Mouse (Mus musculus) G1E (cell line): ENCODE results near the gene Gng13.

ENCODE experiments used
- CTCF ChIP-seq: IDR thresholded peaks from 2 replicates; pipeline ENCODE4 v1.5.1; 2012; ENCODE audit warnings: low read depth, low read length, inconsistent platforms, mixed read lengths
- GATA1 ChIP-seq: IDR thresholded peaks from 2 replicates; pipeline ENCODE4 v1.6.1; 2012; ENCODE audit warnings: borderline replicate concordance, low read length, inconsistent platforms, mixed read lengths
- TAL1 ChIP-seq: conservative IDR thresholded peaks from 2 replicates; pipeline ENCODE4 v1.6.1; 2012; ENCODE audit warnings: low read depth, low read length, inconsistent platforms, mixed read lengths

GRCm38 (mm10) chr17:25723919-25724318, 6.9 kb downstream of the Gng13 start:
- TF ChIP-seq CTCF (no peak), GATA1 (no peak), TAL1 (no peak)
